Mouse (Mus musculus) NIH3T3 (cell line): ENCODE measurements around the gene 9530068E07Rik.
"Not testable (repeated sequence)": the region's sequence is repeated elsewhere in the genome, so short reads cannot be mapped to it uniquely, and the experiment has no call there.

Experiments
- DNase-seq: peaks from one replicate; pipeline ENCODE4 v3.0.0-alpha.2; 2012; ENCODE audit warnings: low read depth

9530068E07Rik gene

GRCm38 (mm10) chr11:52373841-52374240, 22.4 kb upstream of the 9530068E07Rik start:
- no peak for DNase-seq

GRCm38 (mm10) chr11:52374340-52374739, 21.9 kb upstream of the 9530068E07Rik start:
- DNase-seq, result peak; percentile 65

- no peak for DNase-seq
These were observed 18.6 kb upstream of the 9530068E07Rik start for GRCm38 (mm10) chr11:52377579-52377978.

- no peak for DNase-seq
These were observed 17.0 kb upstream of the 9530068E07Rik start for GRCm38 (mm10) chr11:52379241-52379640.

GRCm38 (mm10) chr11:52383741-52384140, 12.5 kb upstream of the 9530068E07Rik start:
- DNase-seq, result no peak

- peak; percentile 60 for DNase-seq
These were observed 11.6 kb upstream of the 9530068E07Rik start for GRCm38 (mm10) chr11:52384667-52385066.

GRCm38 (mm10) chr11:52386892-52387291, 9.3 kb upstream of the 9530068E07Rik start:
- no peak for DNase-seq

GRCm38 (mm10) chr11:52388150-52388549, 8.1 kb upstream of the 9530068E07Rik start:
- no peak for DNase-seq

GRCm38 (mm10) chr11:52388979-52389378, 7.2 kb upstream of the 9530068E07Rik start:
- not testable (repeated sequence) for DNase-seq

- DNase-seq, result no peak
These were observed 6.3 kb upstream of the 9530068E07Rik start for GRCm38 (mm10) chr11:52389933-52390332.

- DNase-seq, result no peak
These were observed 1.7 kb upstream of the 9530068E07Rik start for GRCm38 (mm10) chr11:52394494-52394893.

- peak; percentile 31 for DNase-seq
These were observed 885 bp upstream of the 9530068E07Rik start for GRCm38 (mm10) chr11:52395343-52395742.

GRCm38 (mm10) chr11:52396597-52397188, 465 bp downstream of the 9530068E07Rik start:
- DNase-seq, result no peak

- DNase-seq, result peak; percentile 55
These were observed 1.3 kb downstream of the 9530068E07Rik start for GRCm38 (mm10) chr11:52397385-52397987.

GRCm38 (mm10) chr11:52401476-52401875, 5.2 kb downstream of the 9530068E07Rik start:
- no peak for DNase-seq

- no peak for DNase-seq
These were observed 6.3 kb downstream of the 9530068E07Rik start for GRCm38 (mm10) chr11:52402566-52402965.

GRCm38 (mm10) chr11:52404209-52404608, 8.0 kb downstream of the 9530068E07Rik start:
- DNase-seq, result no peak

GRCm38 (mm10) chr11:52405196-52405688, 9.0 kb downstream of the 9530068E07Rik start:
- DNase-seq, result no peak

- no peak for DNase-seq
These were observed 13.1 kb downstream of the 9530068E07Rik start for GRCm38 (mm10) chr11:52409316-52409715.

- peak; percentile 75 for DNase-seq
These were observed 22.1 kb downstream of the 9530068E07Rik start for GRCm38 (mm10) chr11:52418358-52418757.

- peak; percentile 44 for DNase-seq
These were observed 23.0 kb downstream of the 9530068E07Rik start for GRCm38 (mm10) chr11:52419246-52419645.

GRCm38 (mm10) chr11:52419861-52420260, 23.6 kb downstream of the 9530068E07Rik start:
- no peak for DNase-seq

- no peak for DNase-seq
These were observed 24.2 kb downstream of the 9530068E07Rik start for GRCm38 (mm10) chr11:52420296-52421052.
